Mouse (Mus musculus) 3134 (cell line): ENCODE data around the gene Atp6v1a.
A peak's percentile ranks its signal among the peaks of the same experiment; 100 is the strongest.

ENCODE experiments used
- DNase-seq: peaks from one replicate; pipeline ENCODE4 v3.0.0-alpha.2; 2011; ENCODE audit warnings: low spot score; ENCODE audit not compliant: insufficient read length; ENCODE audit errors: extremely low read depth

Atp6v1a gene

DNA sequence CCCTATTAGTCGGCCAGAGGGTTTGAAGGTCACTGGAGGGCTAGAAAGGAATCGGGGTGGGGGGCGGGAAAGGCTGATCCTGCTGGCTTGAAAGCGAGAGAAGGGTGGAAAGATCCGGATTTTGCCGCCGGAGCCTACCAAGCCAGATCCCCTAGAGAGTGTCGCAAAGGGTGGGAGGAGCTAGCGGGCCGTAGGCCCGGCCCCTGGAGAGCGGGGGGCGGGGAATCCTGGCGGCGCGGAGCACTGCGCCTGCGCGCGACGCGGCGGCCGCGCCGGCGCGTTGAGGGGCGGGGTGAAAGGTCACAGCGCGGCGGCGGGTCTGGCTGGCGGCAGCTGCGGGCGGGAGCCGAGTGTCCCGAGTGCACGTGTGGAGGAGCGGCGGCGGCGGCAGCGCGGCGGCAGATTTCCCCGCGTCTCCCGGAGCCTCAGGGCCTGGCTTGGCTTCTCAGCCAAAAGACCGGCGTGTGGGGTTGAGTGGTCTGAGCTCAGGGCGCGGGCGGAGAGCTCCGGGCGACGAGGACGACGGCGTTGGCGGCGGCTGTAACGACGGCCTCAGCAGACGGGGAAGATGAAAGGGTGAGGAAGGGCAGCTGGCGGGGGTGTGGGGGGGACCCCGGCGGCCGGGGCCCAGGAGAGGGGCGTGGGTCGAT is at the start of gene Atp6v1a, which contains the start of gene Naa50:
Atp6v1a (minus strand) TSS at position 170 of the 650 bp plus-strand sequence.
Naa50 (plus strand) TSS at position 295 of the 650 bp plus-strand sequence.
- DNase-seq = peak; percentile 90

DNA sequence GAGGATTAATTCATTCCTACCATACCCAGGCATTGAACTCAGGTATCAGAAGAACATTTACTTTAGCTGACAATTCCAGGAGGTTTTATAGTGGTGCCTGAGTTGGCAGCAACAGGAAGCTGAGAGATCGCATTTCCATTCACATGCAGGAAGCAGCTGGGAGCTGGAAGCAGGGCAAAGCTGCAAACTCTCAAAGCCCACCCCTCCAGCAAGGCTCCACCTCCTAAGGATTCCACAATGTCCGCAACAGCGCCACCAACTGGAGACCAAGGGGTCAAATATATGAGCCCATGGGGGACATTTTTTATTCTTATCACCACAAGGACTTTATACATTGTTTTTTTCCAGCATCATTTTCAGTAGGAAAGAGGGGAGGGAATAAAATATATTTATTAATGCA is 49.3 kb upstream of the Atp6v1a start:
- DNase-seq = no peak

DNA sequence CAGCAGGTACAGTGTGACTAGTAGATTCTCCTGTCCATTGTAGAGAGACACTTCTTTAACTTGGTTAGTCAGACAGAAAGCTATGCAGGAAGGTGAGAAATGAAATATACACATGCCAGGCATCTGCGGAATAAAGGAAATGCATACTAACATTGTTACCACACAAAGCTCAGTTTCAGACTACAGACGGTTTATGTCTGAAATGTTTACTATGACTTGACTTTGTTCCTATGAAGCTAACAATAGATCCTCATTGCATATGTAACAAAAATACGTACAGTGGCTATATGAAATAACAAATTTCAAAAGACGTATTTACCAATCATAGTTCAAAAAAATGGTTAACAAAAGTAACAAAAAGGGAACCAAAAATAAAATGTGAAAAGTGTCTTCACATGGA is 47.7 kb upstream of the Atp6v1a start:
- DNase-seq = no peak

DNA sequence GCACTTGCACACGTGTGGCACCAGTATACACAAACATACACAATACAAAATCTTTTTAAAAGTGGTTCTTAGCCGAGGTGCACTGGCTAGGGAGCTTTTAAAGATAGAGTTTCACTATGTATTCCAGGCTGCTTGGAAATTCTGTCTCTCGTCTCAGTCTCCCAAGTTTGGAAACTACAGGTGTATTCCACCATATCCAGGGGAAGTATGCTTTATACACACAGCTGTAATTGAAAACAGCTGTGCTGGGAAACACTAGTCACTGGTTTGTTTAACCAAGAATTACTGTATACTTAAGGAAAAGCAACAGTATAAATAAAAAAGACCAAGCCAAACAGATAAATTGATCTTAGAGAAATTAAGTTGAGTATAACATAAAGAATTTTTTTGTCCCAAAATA is 45.3 kb upstream of the Atp6v1a start:
- no peak for DNase-seq

DNA sequence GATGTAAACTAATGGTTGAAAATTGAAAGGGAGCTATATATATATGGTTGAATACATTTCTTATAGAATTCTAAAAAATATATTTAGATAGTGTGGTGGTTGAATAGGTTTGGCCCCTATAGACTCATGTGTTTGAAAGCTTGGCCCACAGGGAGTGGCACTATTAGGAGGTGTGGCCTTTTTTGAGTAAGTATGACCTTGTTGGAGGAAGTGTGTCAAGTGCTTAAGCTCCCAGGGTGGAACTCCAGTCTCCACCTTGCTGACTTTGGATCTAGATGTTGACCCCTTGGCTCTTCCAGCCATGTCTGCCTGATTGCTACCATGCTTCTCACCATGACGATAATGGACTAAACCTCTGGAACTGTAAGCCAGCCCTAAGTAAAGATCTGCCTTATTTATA is 43.1 kb upstream of the Atp6v1a start:
- no peak for DNase-seq

DNA sequence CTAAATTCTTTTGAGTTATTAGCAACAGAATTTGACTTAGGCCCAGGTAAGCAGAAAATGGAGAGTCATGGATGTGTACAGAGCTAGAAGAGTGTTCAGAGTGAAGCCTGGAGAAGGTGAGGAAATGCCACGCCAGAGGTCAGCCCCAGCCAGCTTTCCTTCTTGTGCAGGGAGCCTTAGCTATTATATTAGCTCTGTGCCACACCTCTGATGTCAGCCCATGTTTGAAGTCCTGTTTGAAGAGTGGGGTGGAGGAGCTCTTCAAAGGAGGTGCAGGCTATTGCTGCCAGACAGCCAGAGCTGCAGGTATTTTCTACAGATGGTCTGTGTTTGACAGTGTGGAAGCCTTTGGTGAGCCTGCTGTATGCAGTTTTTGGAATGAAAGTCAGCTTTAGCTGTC is 39.0 kb upstream of the Atp6v1a start:
- no peak for DNase-seq

DNA sequence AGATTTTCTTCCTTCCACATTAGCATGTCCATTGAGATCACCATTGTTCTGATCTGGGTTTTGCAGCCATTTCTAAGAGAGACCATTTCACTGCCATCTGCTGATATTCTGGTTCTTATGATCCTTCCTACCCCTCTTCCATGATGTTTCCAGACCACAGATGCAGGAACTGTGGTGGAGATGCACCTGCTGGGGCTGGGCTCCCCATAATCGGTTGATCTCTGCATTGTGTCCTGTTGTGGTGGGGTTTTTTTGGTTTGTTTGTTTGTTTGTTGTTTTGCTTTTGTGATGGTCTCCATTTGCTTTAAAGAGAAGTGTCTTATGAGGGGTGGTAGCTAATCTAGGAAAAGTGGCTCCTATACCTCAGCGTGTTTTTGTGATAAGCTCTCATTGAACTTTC is 37.0 kb upstream of the Atp6v1a start:
- DNase-seq = no peak

DNA sequence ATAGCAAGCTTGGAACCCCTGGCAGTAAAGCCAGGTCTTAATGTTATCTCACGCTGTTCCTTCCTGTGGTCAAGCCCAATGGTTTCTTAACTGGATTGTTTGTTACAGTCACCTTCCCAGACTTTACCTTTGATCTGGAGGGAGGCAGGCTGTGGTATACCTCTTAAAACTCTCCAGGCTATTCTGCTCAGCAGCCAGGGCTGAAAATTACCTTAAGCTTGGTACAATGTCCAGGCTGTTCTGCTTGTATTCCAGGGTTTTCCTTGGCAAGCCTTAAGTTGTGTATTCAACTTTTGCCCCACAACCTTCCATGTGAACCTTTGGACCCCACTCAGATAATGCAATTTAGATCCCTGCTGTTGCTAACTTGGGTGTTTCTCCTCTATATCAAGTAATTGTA is 35.5 kb upstream of the Atp6v1a start:
- DNase-seq = no peak

DNA sequence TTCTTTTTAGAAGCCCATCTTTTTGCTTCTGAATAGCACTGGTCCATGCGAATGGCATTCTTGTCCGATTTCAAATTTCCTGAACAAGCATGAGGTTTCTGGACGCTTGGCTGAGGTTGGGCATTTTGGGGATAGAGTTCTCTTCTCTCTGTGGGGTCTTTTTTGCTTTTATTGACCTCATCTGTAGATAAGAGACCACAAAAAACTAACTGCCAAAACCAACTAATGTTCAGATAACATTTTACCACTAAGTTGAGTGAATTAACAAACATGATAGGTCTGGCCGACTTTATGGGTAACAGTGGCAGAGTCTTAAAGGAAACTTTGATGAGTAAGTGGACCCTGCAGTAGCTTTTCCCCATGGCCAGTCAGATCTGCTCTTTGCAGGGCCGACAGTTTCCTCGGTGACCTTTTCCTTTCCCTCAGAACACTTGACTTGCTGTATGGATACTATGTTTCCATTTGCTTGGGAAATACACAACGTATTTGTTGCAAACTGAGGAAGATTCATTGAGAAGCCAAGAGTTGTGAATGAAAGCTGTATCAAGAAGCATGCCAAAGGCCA is 34.5 kb upstream of the Atp6v1a start:
- peak; percentile 3 for DNase-seq

DNA sequence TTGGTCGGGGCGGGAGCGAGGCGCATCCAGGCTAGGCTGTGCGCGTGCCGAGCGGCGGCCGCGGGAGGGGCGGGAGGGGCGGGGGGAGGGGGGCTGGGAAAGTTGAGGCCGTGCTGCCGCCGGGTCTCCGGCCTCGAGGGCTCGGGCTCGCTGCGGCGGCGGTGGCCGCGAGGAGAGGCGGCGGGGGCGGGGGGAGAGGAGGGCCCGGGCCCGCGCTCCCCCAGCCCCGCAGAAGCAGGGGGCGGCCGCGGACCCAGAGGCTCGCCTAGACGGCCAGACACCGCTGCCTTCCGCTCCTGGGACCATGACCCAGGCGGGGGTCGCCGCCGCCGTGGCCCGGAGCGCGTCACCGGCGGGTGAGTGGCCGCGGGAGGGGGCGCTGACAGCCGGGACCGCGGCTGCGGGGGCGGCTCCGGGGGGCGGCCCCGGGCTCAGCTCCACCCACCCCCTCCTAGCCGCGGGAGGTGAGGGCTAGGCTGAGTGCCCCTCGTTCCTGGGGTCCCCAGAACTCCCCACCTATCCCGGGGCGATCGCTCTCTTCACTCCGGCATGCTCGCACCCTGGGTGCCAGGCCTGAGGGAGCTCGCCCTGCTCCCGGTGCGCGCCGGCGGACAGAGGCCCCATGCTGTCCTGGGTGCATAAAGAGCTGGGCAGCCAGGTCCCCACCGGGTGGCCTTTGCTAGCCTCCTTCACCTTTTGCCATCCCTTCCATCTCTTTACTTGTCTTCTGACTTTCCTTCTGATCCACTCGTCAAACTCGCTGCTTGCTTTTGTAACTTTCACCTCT is 33.8 kb upstream of the Atp6v1a start, which contains the start of gene Usf3:
Usf3 (plus strand) TSS at position 92 of the 787 bp plus-strand sequence.
- DNase-seq = peak; percentile 59

DNA sequence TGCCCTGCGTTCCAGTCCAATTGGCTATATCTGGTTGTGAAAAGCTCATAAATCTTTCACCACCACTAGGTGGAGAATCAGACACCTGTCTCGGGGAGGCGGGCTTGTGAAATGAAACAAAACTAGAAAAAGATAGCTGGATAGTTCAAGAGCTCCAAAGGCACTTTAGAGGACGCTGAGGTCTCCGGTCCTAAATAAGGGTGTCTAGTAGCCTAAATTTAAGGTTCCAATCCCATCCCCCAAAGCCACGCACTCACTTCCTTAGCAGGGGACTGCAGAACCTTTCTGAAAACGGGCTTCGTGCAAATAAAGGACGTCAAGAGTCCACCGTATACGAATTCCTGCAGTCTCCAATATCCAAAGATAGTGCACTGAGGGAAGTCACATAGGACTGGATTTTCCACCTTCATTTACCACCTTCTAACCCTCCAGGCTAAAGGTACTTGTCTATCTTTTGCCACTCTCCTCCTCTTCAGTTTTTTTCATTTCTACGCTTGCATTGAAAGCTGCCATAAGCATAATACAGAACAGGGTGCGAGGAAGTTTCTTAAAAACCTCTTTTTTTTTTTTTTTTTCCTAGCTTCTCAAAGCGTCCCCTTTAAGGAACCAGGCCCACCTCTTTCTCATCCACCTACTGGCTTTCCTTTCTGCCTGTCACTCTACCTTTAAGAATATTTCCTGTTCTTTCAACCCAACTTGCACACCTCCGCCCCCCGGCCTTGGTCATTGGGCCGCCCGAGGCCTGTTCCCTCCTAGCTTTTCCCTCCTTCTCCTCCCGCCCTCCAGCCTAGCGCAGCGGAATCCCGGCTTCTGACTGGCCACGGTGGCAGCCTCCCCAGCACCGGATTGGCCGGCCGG is 33.0 kb upstream of the Atp6v1a start:
- peak; percentile 96 for DNase-seq

DNA sequence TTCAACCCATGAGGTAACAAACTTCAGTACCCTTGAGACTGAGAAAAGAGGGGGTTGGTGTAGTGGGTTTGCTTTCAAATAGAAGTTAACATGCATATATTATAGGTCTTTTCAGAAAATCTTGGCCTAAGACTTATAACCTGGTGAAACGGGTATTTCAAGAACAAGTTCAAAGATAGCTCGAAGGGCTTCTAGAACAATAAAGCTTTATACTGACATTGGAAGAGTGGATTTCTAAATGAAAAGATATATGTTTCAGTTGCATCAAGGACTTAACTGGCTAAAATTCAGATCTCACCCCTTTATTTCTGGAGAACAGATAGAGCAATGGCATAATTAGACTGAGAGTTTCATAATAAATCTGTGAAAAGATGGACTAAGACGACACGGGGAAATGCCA is 29.5 kb upstream of the Atp6v1a start:
- no peak for DNase-seq

DNA sequence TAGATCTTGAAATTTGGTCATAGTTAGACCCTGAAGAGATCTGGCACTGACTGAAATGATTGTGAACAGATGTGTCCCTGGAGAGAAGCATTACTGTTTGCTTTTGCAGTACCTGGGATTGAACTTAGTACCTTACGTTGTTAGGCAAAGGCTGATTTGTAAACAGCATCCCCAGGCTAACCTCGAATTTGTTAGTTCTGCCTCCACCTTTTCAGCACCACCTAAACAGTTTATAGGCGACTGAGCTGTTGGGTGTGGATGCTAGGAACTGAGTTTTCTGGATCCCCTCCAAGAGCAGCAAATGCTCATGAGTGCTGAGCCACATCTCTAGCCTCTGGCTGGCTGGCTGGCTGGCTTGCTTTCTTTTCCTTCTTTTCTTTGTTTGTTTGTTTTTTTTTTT is 25.7 kb upstream of the Atp6v1a start:
- no peak for DNase-seq

DNA sequence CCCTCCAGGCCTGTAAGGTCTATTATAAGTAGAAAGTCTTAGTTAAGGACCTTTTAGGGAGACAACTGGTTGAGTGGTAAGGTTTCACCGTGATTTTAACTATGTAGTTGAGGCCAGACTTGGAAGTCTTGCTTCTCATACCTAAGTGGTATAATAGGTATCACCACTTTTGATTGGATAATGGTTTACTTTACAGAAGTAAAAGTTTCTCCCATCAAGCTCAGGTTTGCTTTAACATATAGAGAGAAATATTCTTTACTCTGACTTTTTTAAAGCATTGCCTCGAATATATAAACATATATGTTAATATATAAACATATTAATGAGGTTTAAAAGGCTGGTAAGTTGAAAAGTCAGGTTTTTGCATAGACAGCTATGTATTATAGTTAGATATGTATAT is 24.3 kb upstream of the Atp6v1a start:
- no peak for DNase-seq

DNA sequence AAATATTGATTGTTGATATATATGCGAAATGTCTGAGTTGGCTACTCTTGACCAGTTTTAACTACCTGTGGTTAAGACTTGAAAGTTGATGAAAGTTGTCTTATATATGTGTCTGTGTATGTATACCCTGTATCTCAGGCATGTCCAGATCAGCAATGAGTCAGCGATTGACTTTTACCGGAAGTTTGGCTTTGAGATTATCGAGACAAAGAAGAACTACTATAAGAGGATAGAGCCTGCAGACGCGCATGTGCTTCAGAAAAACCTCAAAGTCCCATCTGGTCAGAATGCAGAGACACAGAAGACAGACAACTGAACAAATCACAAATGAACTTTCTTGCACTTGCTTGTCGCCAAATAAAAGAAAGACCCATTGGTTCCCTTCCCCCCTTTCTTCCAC is 19.8 kb upstream of the Atp6v1a start:
- no peak for DNase-seq

DNA sequence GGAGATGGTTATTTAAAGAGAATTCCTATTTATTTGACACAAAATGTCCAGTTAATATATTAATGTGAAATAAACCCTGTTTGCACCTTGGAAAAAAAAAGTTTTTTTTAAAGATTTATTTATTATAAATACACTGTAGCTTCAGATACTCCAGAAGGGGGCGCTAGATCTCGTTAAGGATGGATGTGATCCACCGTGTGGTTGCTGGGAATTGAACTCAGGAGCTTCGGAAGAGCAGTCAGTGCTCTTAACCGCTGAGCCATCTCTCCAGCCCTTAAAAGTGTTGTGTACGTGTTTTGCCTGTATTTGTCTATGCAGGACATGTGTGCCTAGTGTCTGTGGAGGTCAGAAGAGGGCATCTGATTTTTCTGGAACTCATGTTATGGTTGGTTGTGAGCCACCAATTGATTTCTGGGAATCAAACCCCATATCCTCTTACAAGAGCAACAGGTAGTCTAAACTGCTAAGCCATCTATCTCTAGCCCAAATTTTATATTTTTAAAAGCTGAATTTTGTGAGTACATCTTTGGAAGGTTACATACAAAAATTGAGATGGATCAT is 15.1 kb upstream of the Atp6v1a start:
- DNase-seq = no peak

DNA sequence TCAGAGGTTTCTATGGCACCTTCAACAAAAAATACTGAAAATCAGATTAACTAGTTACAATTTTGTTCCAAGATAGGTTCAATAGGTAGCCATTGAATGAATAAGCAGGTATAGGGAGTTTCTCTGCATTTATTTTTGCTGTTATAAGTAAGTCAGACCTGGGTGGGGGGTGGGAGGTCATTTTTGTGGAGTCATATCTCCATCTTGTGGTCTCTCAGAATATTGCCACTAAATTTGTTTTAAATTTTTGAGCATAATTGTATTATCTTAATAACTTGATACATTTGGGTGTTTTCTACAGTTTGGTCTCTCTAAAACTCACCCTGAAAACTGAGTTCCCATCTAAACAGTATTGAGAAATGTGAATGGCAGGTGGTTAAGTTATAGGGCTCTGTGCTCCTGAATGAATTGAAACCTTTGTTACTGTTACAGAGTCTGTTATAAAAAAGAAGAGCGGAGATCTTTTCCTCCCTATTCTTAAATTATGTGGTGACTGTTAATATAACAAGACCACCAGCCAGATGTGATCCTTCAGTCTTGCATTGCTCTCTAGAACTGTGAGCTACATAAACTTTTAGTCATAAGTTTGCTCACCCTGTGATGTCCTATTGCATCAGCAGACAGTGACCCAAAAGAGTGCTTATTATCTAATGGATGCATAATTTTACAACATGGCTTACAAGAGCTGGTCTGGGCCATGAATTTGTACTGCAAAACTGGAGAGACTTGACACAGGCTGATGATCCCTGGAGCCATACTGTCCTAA is 9.7 kb upstream of the Atp6v1a start:
- no peak for DNase-seq

DNA sequence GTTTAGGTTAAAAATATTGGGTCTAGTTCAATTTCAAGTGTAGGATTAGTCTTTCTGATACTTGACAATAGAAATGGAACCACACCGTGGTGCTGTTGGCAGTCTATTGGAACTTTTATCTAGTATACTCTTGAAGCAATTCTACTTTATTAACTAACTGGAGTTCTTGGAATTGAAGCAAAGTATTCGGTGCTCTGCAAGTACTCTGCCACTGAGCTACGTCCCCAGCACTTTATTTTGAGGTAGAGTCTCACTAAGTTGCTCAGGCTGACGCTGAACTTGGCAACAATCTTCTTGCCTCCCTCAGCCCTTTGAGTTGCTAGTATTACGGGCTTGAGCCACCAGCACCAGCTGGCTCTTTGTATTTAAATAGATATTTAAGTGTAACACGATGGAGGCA is 2.0 kb upstream of the Atp6v1a start:
- peak; percentile 9 for DNase-seq

DNA sequence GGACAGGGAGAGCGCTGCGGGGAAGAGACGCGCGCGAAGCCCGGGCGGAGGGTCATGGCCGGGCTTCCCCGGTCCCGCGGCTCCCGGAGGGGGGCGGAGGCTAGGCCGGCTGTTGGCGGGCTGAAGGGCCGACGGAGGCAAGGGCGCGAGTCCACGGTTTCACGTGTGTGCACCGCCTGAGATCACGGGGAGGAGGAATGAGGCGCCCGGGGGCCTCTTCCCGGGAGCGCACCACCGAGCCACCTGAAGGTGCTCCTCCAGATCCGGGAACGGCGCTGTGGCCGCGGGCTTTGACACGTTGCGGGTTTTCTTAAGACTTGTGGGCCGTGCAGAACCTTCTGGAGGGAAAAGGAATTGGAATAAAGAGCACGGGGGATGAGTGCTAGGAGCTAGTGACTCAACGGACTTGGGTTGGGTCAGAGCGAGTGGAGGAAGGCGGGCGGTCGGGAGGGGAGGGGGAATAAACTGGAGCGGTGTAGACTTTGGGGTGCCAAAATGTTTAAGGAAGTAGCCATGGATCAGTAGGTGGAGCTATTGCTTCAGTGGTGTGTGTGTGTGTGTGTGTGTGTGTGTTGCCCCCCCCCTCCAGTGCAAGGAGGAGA is 782 bp upstream of the Atp6v1a start:
- DNase-seq = peak; percentile 88
